Mouse (Mus musculus) CD4-positive, CD25-positive, alpha-beta regulatory T cell, adult 2 months (primary cell): ENCODE data around the gene Samd5.

Source experiments
- DNase-seq: peaks from one replicate; pipeline ENCODE4 v3.0.0-alpha.2; 2012; ENCODE audit warnings: low read depth, low spot score

Samd5 gene

DNA sequence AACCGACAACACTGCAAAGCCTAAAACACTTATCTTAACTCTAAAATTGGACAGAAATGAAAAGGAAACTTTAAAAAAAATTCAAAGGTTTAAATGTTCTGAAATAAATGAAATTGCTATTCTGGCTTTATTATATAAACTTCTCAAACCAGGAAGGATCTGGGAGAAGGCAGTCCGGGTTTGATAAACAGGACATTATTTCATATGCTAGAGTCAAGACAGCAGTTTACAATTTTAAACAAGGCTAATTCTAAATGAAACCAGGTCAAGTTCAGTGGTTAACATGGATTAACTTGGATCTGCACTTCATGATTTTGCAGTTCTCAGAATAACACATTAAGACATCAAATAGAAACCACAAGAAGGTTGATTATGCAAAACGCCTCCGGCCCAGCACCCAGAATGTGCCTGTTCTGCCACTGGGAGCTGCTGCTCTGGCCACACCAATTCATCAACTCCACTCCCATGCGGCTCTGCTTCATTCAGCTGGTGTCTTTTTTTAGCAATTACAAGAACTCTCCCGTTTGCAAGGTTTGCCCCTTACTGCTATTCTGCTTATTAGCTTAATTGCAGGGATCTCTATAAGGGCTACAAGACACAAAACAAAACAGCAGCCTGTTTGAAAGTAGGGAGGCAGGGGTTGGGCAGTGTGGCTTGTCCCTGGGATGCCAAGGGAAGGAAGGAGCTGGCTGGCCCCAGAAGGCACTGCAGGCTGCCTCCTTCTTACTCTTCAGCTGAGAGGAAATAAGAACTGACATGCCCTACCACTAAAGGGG is 24.8 kb downstream of the Samd5 start:
- DNase-seq, result no peak

DNA sequence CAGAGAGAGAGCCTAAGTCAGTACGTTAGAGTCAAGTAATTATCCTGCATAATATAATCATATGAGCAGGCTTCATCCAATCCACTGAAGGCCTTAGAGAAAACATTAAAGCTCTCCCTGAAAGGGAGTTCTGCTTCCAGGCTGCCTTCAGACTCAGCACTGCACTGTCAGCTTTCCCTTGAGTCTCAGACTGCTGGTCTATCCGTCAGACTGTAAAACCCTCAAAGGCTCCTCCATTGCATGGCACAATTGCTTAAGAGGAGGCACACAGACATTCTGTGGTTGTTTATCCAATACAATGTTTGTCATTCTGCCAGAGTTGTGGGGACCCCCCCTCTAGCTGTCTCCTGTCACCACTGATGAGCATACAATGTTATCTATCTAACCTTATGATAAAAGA is 26.5 kb downstream of the Samd5 start:
- no peak for DNase-seq

DNA sequence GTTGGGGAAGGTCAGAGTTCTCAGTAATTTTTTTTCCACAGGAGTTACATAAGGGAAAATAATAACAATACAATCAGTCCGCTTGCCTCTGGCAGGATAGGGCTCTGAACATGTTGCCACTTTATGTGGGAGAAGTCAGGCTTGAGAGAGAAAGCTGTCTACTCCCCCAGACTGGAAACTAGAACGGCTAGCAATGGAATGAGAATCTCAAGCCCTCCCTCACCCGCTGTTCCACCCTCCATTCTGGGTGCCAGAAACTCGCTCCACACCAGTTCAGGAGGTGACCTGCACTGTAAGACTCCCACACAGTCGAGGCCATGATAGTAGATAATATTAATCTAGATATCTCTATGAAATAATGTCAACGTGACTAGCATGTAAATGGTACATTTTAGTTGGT is 27.3 kb downstream of the Samd5 start:
- DNase-seq, result no peak

DNA sequence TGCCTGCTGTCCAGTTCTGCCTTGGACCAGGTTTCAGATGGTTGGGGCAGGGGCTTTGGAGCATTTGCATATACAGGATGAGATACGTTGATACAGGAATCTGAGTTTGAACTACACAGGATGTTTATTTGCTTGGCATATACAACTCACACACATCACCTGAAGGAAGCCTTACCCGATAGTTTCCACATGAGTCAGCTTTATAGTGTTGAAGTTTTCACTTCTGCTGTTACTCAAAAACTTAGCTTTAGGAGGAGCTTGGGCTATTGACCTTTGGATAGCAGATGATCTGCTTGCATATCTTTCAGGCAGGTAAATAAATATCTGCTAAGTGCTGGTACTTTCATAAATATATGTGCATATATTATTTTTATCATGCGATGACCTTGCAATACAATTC is 28.6 kb downstream of the Samd5 start:
- DNase-seq, result no peak

DNA sequence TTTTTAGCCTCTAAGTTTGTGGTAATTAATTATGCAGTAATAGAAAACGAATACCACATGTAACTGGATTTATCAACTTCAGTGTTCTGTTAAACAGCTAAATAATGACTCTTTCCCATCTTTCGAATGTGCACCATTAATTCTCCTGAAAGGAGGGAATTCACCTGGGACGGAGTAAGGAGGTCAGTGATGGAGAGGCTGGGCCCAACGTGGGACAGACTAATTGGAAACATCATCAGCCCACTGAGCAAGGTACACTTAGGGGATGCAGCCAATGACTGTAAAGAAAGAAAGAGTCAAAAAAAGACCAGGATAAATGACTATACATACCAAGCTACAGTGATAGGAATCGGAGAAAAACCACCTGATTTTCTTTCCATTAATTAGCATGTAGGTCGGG is 31.5 kb downstream of the Samd5 start:
- no peak for DNase-seq

DNA sequence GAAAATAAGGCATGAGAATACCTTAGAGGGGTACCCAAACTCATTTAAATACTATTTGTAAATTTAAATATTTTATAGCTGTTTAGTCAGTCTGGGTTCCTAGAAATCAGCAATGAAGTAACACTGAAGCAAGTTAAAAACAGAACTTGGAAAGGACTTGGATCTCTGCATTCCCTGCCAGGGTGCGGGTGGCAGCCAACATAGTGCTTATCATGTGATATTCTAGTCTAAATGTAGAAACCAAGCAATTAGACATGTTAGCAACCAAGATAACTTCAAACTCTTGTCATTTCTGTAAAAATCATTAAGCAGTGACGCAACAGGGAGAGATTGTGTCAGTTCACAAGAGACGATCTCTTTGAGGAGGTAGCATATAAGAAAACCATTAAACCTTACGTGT is 32.9 kb downstream of the Samd5 start:
- DNase-seq, result no peak

DNA sequence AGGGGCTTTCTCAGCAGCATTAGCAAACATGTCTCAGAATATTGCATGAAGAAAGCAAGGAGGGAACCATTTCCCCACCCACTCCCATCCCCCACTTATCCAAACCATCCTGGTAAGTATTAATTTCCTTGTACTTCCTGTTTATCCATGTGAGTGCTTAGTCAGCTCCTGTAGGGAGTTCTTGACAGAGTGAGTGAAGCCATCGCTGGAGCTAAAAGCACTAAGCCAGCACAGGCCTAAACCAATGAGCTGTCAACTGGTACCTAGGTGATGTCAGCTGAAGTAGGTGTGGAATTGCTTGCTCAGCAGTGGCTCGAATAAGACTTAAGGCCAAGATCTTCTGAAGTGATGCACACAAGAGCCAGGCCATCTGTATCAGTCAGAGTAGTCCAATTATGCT is 34.3 kb downstream of the Samd5 start:
- DNase-seq, result no peak

DNA sequence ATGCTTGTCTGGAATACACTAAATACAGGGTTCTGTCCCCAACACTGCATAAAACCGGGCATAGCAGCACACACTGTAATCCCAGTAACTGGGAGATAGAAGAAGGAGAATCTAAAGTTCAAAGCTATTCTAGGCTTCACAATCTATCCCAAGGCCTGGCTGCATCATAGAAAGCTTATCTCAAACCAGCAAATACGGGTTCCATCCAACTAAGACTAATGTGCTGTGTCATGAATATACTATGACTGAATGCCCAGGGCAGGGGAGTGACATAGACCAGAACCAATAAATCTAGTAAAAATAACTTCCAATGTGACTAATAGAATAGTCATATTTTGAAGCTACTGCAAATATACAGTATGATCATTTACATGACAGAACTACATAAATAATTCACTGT is 35.0 kb downstream of the Samd5 start:
- DNase-seq, result no peak

DNA sequence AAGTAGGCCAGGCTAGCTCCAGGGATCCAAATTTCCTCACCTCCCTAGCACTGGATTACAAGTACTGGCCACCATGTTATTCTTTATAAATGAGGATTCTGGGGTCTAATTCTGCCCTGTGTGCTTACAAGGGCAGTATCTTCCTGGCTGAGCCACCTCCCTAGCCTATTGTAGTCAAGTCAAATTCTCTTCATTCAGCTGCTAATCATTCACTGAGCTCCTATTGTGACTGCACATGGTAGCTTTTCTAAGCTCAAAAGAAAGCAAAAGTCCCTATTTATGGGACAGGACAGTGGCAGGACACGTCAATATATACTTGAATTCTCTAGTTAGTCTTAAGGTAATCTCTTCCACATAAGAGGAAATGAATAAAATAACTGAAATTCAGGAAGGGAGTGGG is 49.7 kb downstream of the Samd5 start:
- no peak for DNase-seq

DNA sequence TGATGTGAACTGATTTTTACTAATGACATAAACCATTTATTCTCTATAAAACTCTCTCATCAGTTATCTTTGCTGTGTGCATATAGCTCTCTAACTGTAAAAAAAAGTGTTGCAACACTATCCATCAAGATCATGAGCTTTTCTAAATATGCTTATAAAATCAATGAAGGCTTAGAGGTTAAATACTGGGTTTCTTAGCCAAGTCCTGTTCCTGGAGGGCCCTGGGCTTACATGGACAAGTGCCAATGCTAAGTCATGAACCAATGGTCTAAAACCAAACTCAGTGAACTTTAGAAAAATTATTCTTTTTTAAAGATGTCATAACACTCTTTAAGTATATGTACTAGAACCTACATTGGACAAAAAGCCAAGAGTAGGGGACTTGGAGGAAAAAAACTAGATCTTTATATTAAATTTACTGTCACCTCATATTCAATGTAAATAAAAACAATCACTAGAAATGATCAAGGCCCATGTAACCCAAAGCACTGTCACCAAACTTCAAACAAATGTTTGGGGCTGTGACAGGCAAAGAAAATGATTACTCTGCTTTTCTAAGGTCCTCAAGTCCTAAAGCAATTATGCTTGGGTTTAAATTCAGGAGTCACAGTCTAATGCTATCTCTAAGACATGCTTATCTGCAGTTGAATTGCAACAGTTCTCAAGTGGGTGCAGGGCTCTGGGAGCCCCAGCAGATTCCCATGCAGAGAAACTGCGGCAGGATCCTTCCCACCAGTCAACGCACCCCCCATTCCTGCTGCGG is 52.9 kb downstream of the Samd5 start:
- DNase-seq, result no peak

DNA sequence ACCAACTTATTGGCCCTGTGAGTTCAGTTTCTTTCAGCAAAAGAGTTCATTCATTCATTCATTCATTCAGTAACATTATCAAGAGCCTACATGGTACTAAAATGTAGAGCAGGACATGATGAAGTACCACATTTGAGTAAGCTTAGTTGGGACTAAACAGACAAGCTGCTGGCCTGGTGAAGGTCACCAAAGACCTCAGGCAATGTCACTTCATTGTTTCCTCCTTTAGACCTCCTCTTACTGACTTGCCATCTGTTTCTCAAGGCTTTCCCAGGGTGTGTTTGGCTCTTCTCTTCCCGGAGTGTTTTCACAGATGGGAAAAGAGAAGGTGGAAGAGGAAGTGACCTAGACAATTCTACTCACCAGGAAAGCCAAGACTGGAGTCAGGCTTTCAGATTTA is 54.0 kb downstream of the Samd5 start:
- DNase-seq, result no peak

DNA sequence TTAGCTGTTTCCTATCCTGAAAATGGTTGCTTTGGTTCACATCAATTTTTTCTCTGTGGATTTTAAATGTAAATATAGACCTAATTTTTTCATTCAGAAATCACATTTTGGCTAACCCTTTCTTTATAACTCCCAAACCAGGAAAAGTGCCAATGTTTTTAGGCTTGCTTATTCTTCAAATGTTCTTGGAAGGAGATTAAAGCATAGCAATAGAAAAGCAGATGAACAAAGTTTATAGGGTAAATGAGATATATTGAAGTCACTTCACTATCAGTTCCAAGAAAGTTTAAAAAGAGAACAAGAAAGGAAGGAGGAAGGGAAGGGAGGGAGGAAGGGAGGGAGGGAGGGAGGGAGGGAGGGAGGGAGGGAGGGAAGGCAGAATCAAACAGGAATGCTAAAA is 60.0 kb downstream of the Samd5 start:
- DNase-seq, result no peak

DNA sequence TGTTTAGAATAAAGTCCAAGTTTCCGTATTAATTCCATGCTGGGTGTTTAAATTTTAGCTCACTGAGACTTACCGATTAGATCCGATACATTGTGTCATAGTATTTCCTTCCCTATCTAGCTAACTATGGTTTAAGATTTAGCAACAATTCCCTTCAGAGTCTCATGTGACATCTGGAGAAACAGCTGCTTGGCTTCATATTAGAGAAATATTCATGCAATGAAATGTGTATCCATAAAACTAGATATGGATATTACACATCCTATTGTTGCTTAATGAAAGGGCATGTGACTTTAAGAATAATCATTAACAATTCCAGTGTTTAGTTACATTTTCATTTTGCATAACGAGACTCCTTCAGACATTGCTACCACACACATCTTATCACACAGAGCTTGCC is 66.2 kb downstream of the Samd5 start:
- no peak for DNase-seq

DNA sequence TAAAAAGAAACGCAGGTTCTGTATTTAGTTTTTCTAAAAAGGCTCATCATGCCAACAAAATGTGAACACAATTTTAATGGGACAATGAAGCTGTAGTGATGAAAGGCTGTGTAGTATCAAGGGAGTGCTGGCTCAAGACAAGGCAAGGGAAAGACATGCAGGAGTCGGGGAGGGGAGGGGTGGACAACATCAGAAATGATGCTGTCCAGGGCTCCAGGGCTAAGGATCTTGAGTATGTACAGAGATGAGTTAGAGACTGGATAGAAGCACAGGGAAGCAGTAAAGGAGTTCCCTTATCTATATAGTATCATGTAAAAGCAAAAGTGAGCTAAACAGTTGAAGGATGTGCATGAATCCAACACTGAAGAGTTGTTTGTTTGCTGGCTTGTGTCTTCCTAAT is 67.9 kb downstream of the Samd5 start:
- no peak for DNase-seq

DNA sequence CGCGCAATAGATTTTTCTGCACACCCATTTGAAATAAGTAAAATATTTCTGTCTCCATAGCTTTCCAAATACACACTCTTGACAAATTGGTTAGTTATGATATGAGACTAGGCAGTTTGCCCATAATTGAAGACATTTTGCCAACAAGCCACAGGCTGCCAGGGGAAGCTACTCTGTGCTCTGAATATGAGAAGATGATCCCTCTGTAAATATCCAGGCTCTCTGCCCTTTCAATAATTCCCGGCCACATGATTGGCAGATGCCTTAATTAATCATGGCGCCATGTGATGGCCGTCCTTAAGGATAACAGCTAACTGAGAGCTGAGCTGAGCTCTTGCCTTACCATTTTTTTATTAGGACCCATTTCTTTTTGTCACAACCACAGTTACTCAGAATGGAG is 69.4 kb downstream of the Samd5 start:
- DNase-seq, result no peak

DNA sequence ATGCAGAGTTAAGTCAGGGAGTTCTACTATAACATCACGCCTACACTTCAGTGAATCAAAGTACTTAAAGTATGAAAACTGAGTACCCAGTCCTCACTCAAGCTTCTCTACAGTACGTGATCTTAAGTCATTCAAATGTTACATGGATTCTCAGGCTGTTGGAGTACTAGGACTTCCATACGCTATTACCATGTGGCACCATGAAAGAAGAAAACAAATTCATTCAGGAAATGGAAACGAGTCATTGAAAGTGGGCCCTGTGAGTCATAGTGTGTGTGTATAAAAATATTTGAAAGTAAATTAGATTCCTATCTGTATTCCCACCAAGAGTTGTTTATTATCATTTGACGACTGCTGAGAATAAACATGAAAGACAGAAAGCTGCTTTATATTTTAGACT is 71.7 kb downstream of the Samd5 start:
- no peak for DNase-seq

DNA sequence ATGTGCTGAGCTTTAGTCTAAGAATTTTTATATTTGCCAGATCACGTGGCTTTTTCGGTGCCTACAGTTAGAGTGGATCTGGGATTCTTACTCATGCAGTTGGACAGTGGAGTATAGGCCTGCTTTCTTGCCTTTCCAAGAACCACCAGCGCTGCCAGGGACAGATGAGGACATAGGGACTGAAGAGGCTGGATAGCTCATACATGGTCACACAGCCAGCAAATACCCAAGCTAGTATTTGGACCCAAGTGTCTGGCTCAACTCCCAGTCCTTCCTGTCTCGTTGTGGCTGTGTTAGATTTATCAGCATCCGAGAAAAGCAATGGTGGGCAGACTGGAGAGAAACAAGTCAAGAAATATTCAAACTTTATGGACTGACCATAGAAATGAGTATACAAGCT is 72.2 kb downstream of the Samd5 start:
- DNase-seq, result no peak

DNA sequence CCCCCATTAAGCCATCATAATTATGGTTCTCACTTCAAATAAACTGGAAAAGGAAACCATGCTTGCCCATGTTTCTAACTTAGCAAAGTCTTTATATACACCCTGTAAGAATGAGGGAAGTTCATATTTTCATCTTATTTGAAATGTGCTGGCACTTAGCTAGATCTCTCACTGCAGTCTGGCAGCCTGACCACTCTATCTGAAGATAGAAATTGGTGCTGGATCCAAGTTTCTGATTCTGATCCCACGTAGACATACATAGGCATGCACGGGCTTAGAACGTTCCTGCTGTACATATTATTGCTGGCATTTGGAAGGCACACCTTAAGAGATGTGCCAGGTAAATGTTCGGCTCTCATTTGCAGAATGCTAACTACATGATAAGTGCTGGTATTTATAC is 72.6 kb downstream of the Samd5 start:
- no peak for DNase-seq

DNA sequence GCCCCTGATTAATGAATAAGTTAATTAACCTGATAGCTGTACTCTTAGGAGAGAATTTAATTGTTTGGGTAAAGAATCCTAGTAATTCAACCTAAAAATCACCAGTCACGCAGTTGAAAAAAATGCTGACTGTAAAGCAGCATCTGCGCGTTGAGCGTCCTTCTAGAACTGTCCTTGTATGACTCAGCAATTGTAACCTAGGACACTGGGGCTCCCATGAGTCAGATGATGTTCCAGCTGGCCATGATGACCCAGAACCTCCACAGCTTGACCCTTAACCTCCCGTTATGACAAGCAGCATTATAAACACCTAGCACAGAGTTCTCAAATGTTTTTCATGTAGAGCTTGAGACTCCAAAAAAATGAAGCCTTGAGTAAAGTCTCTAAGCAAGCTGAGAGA is 78.8 kb downstream of the Samd5 start:
- DNase-seq, result no peak

DNA sequence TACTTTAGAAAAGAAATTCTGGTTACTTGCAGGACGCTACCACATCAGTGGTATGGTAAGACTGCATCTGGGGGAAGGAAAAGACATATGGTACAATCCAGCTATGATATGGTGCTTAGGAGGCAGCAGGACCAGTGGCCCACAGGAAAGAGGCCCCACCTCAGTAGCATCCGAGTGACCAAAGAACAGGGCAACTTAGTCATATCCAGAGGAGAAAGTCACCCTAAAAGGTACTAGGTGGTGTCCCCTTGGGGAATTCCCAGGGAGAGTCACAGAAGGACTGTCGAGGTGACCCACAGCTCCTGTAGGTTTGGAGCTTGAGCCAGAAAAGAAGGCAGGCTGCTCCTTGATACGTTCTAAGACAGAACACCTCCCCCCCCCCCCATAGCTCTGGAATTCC is 80.3 kb downstream of the Samd5 start:
- no peak for DNase-seq

DNA sequence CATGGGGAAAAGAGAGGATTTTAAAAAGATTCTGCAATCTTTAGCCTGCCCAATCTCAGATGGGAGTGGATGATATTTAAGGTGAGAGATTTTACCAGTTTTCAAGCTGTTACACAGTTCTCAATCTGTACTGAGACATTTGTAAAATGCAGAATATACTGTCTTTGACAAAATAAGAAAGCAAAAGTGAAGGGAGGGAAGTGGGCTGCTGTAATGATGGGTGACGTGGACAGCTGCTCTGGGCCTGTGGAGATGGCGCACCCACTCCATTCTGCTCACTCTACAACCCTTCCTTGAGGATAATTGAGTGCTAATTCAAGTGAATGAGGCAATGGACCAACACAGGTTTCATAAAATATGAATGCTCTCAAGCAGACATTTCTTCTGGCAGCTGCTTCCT is 84.4 kb downstream of the Samd5 start:
- no peak for DNase-seq

DNA sequence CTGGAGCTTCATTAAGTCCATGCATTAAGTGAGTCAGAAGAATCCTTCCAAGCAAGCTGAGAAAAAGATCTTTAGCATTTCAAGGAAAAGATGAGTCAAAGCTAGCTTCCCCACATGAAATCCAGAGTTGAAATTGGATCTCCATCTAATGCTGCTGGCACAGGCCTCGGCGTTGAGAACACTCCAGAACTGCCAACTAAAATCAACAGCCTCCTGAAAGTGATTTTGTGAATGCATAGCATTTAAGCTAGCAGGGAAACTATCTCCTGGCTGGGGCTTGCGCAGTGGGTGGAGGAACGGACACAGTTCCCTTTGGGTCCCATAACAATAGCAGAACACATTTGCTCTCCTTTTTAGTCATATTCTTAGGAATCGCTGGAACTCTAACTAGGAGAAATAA is 88.7 kb downstream of the Samd5 start:
- DNase-seq, result no peak

DNA sequence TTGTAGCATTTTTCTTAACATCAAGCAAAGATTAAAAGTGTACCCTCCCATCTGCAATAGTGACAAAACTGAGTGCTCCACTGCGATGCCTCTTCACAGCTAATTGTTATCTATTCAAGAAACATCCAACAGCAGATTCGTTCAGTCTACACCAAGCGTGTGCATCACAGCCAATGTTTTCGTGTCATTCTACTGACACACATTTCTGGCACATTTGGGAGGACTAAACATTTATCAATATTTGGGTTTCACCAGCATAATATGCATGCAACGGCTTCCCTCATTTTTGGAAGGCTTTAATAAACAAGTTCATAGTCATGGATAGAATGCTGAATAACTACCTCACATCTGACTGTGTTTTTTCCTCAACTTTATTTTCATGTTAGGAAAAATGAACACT is 95.6 kb downstream of the Samd5 start:
- DNase-seq, result no peak

DNA sequence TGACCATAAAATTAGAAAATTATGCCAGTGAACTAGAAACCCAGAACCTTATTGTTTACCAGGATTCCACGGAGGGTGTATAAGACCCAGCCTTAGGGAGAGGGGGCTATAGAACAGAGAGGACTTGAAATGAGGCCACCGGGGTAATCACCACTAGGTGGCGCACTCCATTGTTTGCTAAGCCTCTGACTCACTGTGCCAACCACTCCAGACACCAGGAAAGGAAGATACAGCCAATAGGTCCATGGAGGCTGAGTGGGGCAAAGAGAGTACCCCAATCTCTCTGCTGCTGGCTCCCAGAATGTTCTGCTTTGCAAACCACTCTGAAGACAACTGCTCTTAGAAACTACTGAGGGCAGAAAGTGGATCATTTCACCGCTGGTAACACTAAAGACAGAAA is 99.4 kb downstream of the Samd5 start:
- DNase-seq, result peak; percentile 74
